Mouse (Mus musculus): ENCODE results near the gene Arl8b. TPM values are rescaled to one million over a fixed set of nuclear protein-coding genes. Genes with fewer than 3 reads are reported as not detected.

The Arl8b gene
- polyA plus RNA-seq (2012; rRNA removed), result 26.9 and 28.0 TPM in 2 replicates
- polyA plus RNA-seq (2014; fragmentation: Nextera tagmentation; extraction: Ambion mirVana), result 76.5 and 78.7 TPM in 2 replicates

GRCm38 (mm10) chr6:108782526-108783183 is at the start of gene Arl8b:
Gene Arl8b, plus strand, starts transcription at chr6:108783099.
- peak; percentile 60; the same call in 1 of the 2 replicates for TF ChIP-seq POLR2A (IDR thresholded peaks at IDR 0.05; ENCODE audit: borderline replicate concordance, extremely low read depth, insufficient read depth, insufficient read length)
- Histone ChIP-seq H3K9ac (ENCODE audit: low read depth, low read length, severe bottlenecking) (peak within 1 kb of the TSS; percentile 95), H3K4me3 (replicated peaks; ENCODE audit: low read length) (peak within 1 kb of the TSS; percentile 100), H3K4me2 (replicated peaks; ENCODE audit: low read depth, low read length, severe bottlenecking) (peak within 1 kb of the TSS; percentile 75), H3K27ac (replicated peaks; ENCODE audit: low read depth, low read length) (peak within 1 kb of the TSS; percentile 71), H3K27me3 (ENCODE audit: control insufficient read depth, insufficient read depth, low read length) (no peaks in the 10 kb centered on the region), H3K4me1 (ENCODE audit: control insufficient read depth, insufficient read depth, low read length) (peaks cover 12% of the 10 kb centered on the region), H3K9me3 (ENCODE audit: control insufficient read depth, low read length) (no peaks in the 10 kb centered on the region), H3K36me3 (ENCODE audit: control insufficient read depth, insufficient read depth, low read length) (no peaks in the 10 kb centered on the region)
- ATAC-seq (ENCODE audit: low FRiP score, low read depth) (peak; percentile 99), DNase-seq (ENCODE audit: low spot score) (peak; percentile 95)
- 10% methylated on average over 36 of the region's 36 CpGs for WGBS

- Histone ChIP-seq H3K4me2 (replicated peaks; ENCODE audit: low read depth, low read length, severe bottlenecking) (no peak overlapping the region), H3K9ac (ENCODE audit: low read depth, low read length, severe bottlenecking) (no peak overlapping the region), H3K4me3 (replicated peaks; ENCODE audit: low read length) (no peak overlapping the region), H3K36me3 (ENCODE audit: control insufficient read depth, insufficient read depth, low read length) (no peaks in the 10 kb centered on the region), H3K9me3 (ENCODE audit: control insufficient read depth, low read length) (no peaks in the 10 kb centered on the region), H3K27ac (replicated peaks; ENCODE audit: low read depth, low read length) (no peak overlapping the region), H3K27me3 (ENCODE audit: control insufficient read depth, insufficient read depth, low read length) (no peaks in the 10 kb centered on the region), H3K4me1 (ENCODE audit: control insufficient read depth, insufficient read depth, low read length) (peaks cover 4% of the 10 kb centered on the region; the same call in 1 of the 2 replicates)
- 50% methylated on average over 9 of the region's 9 CpGs for WGBS
- DNase-seq (ENCODE audit: low spot score), result peak; percentile 74
- no peak for TF ChIP-seq POLR2A (IDR thresholded peaks at IDR 0.05; ENCODE audit: borderline replicate concordance, extremely low read depth, insufficient read depth, insufficient read length)
- peak; percentile 70; the same call in 1 of the 2 replicates for ATAC-seq (ENCODE audit: low FRiP score, low read depth)
These were observed 46.8 kb upstream of the Arl8b start for GRCm38 (mm10) chr6:108735910-108736750.

- Histone ChIP-seq H3K36me3 (ENCODE audit: control insufficient read depth, insufficient read depth, low read length) (no peaks in the 10 kb centered on the region), H3K4me2 (replicated peaks; ENCODE audit: low read depth, low read length, severe bottlenecking) (no peak overlapping the region), H3K9ac (ENCODE audit: low read depth, low read length, severe bottlenecking) (no peak overlapping the region), H3K27me3 (ENCODE audit: control insufficient read depth, insufficient read depth, low read length) (no peaks in the 10 kb centered on the region), H3K4me3 (replicated peaks; ENCODE audit: low read length) (no peak overlapping the region), H3K4me1 (ENCODE audit: control insufficient read depth, insufficient read depth, low read length) (peaks cover 4% of the 10 kb centered on the region; the same call in 1 of the 2 replicates), H3K27ac (replicated peaks; ENCODE audit: low read depth, low read length) (no peak overlapping the region), H3K9me3 (ENCODE audit: control insufficient read depth, low read length) (no peaks in the 10 kb centered on the region)
- 37% methylated on average over 9 of the region's 9 CpGs for WGBS
- peak; percentile 64; the same call in 1 of the 2 replicates for ATAC-seq (ENCODE audit: low FRiP score, low read depth)
- DNase-seq (ENCODE audit: low spot score), result peak; percentile 78
- no peak for TF ChIP-seq POLR2A (IDR thresholded peaks at IDR 0.05; ENCODE audit: borderline replicate concordance, extremely low read depth, insufficient read depth, insufficient read length)
These were observed 44.3 kb upstream of the Arl8b start for GRCm38 (mm10) chr6:108738463-108739203.

GRCm38 (mm10) chr6:108740579-108740978 is 42.3 kb upstream of the Arl8b start:
- Histone ChIP-seq H3K4me3 (replicated peaks; ENCODE audit: low read length) (no peak overlapping the region), H3K9ac (ENCODE audit: low read depth, low read length, severe bottlenecking) (no peak overlapping the region), H3K27me3 (ENCODE audit: control insufficient read depth, insufficient read depth, low read length) (no peaks in the 10 kb centered on the region), H3K27ac (replicated peaks; ENCODE audit: low read depth, low read length) (no peak overlapping the region), H3K4me2 (replicated peaks; ENCODE audit: low read depth, low read length, severe bottlenecking) (no peak overlapping the region), H3K9me3 (ENCODE audit: control insufficient read depth, low read length) (no peaks in the 10 kb centered on the region), H3K4me1 (ENCODE audit: control insufficient read depth, insufficient read depth, low read length) (peaks cover 4% of the 10 kb centered on the region; the same call in 1 of the 2 replicates), H3K36me3 (ENCODE audit: control insufficient read depth, insufficient read depth, low read length) (no peaks in the 10 kb centered on the region)
- ATAC-seq (ENCODE audit: low FRiP score, low read depth), result no peak
- DNase-seq (ENCODE audit: low spot score), result no peak
- 79% methylated on average over 4 of the region's 4 CpGs for WGBS
- TF ChIP-seq POLR2A (IDR thresholded peaks at IDR 0.05; ENCODE audit: borderline replicate concordance, extremely low read depth, insufficient read depth, insufficient read length), result no peak

GRCm38 (mm10) chr6:108743730-108744129 is 39.2 kb upstream of the Arl8b start:
- H3K9me3 ChIP-seq (ENCODE audit: control insufficient read depth, low read length), result no peaks in the 10 kb centered on the region
- H3K4me1 ChIP-seq (ENCODE audit: control insufficient read depth, insufficient read depth, low read length), result peaks cover 3% of the 10 kb centered on the region; the same call in 1 of the 2 replicates
- WGBS, result 73% methylated on average over 5 of the region's 5 CpGs
- TF ChIP-seq POLR2A (IDR thresholded peaks at IDR 0.05; ENCODE audit: borderline replicate concordance, extremely low read depth, insufficient read depth, insufficient read length), result no peak
- no peak overlapping the region for H3K4me2 ChIP-seq (replicated peaks; ENCODE audit: low read depth, low read length, severe bottlenecking)
- DNase-seq (ENCODE audit: low spot score), result no peak
- no peak overlapping the region for H3K27ac ChIP-seq (replicated peaks; ENCODE audit: low read depth, low read length)
- H3K36me3 ChIP-seq (ENCODE audit: control insufficient read depth, insufficient read depth, low read length), result no peaks in the 10 kb centered on the region
- no peaks in the 10 kb centered on the region for H3K27me3 ChIP-seq (ENCODE audit: control insufficient read depth, insufficient read depth, low read length)
- H3K9ac ChIP-seq (ENCODE audit: low read depth, low read length, severe bottlenecking), result no peak overlapping the region
- no peak overlapping the region for H3K4me3 ChIP-seq (replicated peaks; ENCODE audit: low read length)
- ATAC-seq (ENCODE audit: low FRiP score, low read depth), result no peak
